Mouse (Mus musculus) T-helper 2 cell (primary cell): ENCODE data around the gene Gapdh.

Source experiments
- in situ Hi-C: fragments of 300-600 bp; cut with MboI, MseI; formaldehyde crosslinking; loops from one replicate; pipeline ENCODE4 v1.15.1; 2025; ENCODE audit warnings: high pct_unique_total_duplicates

Gene Gapdh

GRCm38 (mm10) chr6:125149569-125149950 lies 16.7 kb downstream of the Gapdh start:
- in situ Hi-C loops, result no loop called here

GRCm38 (mm10) chr6:125148926-125149568 lies 17.2 kb downstream of the Gapdh start:
- in situ Hi-C loops, result no loop called here

- in situ Hi-C loops, result no loop called here
Observed at GRCm38 (mm10) chr6:125148251-125148925, 17.9 kb downstream of the Gapdh start.

- in situ Hi-C loops, result no loop called here
Observed at GRCm38 (mm10) chr6:125147329-125147728, 18.9 kb downstream of the Gapdh start.

- in situ Hi-C loops, result no loop called here
Observed at GRCm38 (mm10) chr6:125146797-125147196, 19.5 kb downstream of the Gapdh start.

GRCm38 (mm10) chr6:125146148-125146547 lies 20.1 kb downstream of the Gapdh start:
- in situ Hi-C loops, result no loop called here

GRCm38 (mm10) chr6:125145479-125145951 lies 20.8 kb downstream of the Gapdh start:
- in situ Hi-C loops, result no loop called here

GRCm38 (mm10) chr6:125145001-125145400 lies 21.3 kb downstream of the Gapdh start, which contains the start of gene Iffo1:
Gene Iffo1 (plus strand): TSS chr6:125145241.
- in situ Hi-C loops, result no loop called here

- in situ Hi-C loops, result no loop called here
Observed at GRCm38 (mm10) chr6:125143904-125144303, 22.4 kb downstream of the Gapdh start.

GRCm38 (mm10) chr6:125143128-125143527 lies 23.1 kb downstream of the Gapdh start:
- in situ Hi-C loops, result no loop called here

GRCm38 (mm10) chr6:125142436-125142835 lies 23.8 kb downstream of the Gapdh start:
- in situ Hi-C loops, result no loop called here

- in situ Hi-C loops, result loop anchor here (5.0 kb wide), 1 partner anchor 37 kb away; no protein-coding TSS in a partner anchor
Observed at GRCm38 (mm10) chr6:125139747-125140146, 26.5 kb downstream of the Gapdh start.

GRCm38 (mm10) chr6:125137002-125137671 lies 29.1 kb downstream of the Gapdh start:
- in situ Hi-C loops, result loop anchor here (5.0 kb wide), 1 partner anchor 35 kb away; no protein-coding TSS in a partner anchor

- in situ Hi-C loops, result loop anchor here (5.0 kb wide), 1 partner anchor 100 kb away; the partner anchor contains the start of gene Tapbpl
Observed at GRCm38 (mm10) chr6:125132470-125132869, 33.8 kb downstream of the Gapdh start.

GRCm38 (mm10) chr6:125131302-125132156 lies 34.7 kb downstream of the Gapdh start, which contains the start of gene Nop2:
Gene Nop2 (plus strand): TSS chr6:125131909.
- in situ Hi-C loops, result loop anchor here (5.0 kb wide), 1 partner anchor 101 kb away; the partner anchor contains the start of gene Tapbpl

- in situ Hi-C loops, result loop anchor here (5.0 kb wide), 1 partner anchor 102 kb away; the partner anchor contains the start of gene Tapbpl
Observed at GRCm38 (mm10) chr6:125129710-125130402, 36.4 kb downstream of the Gapdh start.

GRCm38 (mm10) chr6:125128724-125129123 lies 37.5 kb downstream of the Gapdh start:
- in situ Hi-C loops, result no loop called here

- in situ Hi-C loops, result no loop called here
Observed at GRCm38 (mm10) chr6:125119387-125119786, 46.9 kb downstream of the Gapdh start.

- in situ Hi-C loops, result no loop called here
Observed at GRCm38 (mm10) chr6:125112553-125112952, 53.7 kb downstream of the Gapdh start.
